Mouse (Mus musculus) thymus, adult 18-20 months (tissue): Measurements from ENCODE around the gene Rsu1.

ENCODE experiments used
- DNase-seq, 2 experiments: peaks; one replicate each; pipeline ENCODE4 v3.0.0; 2022; ENCODE audit warnings: mixed read lengths in 2 of 2

Rsu1 gene

GRCm38 (mm10) chr2:13039785-13040184, 231.4 kb downstream of the Rsu1 start:
- DNase-seq: no peak

- DNase-seq: no peak
These were observed 232.4 kb downstream of the Rsu1 start for GRCm38 (mm10) chr2:13038772-13039171.
